Mouse (Mus musculus): ENCODE data around the gene Syt1.

Gene Syt1

DNA sequence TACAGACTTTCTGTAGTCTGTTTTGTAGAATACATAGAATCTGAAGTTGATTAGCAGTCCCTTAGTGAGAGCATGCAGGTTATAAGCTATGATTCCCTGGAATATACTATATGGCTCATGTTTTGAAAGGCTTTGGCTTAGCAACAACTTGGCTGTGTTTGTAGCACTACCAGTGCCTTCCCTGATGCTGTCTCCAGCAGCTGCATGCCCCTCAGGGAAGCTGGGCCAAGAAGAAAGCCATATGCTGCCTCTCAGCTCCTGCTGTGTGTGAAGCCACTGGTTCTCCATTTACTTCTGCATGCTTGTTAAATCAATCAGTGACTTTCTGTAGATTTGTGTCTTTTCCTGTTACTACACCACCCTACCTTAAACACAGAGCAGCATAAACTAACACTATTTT lies 245.2 kb downstream of the Syt1 start:
- no peak for DNase-seq (ENCODE audit: low read depth in 1 of 2, low spot score in 2 of 2)

DNA sequence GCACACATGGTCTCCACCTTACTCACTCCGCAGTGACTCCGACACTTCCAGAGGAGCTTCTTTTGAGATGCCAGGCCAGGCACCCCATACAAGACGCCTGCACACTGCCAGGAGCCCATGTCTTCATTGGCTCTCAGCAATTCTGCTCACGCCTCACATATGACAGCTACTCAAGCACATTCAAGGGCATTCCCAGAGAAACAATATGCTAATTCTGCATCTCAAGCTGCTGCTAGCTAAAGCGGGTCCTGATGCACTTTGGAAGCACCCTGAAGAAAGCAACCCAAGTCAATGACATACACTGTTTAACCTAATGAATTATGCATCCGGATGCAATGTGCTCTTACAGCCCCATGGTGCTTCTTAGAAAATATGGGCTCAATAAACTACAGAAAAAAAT lies 247.1 kb downstream of the Syt1 start:
- DNase-seq (ENCODE audit: low read depth in 1 of 2, low spot score in 2 of 2), result no peak

DNA sequence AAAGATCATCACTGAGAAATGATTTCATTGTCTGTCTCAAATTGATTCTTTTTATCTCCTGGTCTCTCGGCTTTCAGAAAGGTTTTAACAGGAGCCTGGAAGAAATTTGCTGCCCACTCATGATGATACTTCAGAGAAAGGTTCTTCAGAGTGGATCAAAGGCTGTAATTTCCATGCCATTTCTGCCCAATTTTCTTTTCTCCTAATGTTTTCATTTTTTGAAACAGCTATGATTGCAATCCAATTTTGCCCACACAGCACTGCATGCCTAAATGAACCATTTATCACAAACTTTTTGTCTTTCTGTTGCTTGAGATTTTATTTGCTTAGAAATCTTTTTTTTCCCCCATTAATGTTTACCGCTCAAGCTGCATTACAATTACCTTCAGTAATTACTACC lies 257.5 kb downstream of the Syt1 start:
- DNase-seq (ENCODE audit: low read depth in 1 of 2, low spot score in 2 of 2), result no peak

DNA sequence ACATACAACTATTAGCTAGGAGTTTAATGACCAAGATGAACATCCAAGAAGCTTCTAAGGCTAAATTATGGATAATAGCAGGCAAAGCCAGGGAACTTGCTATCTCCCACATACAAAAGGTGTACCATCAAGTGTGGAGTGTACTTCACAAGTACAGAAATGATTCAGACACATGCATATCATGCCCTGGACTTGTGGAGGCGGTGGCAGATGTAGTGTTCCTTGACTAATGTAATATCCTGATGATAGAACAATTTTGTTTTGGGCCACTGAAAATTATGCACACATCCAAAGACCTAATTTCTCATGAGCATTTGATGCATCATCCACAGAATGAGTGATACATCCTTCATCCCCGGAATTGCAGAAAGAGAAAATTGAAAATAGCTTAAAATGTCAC lies 267.0 kb downstream of the Syt1 start:
- DNase-seq (ENCODE audit: low read depth in 1 of 2, low spot score in 2 of 2), result no peak

DNA sequence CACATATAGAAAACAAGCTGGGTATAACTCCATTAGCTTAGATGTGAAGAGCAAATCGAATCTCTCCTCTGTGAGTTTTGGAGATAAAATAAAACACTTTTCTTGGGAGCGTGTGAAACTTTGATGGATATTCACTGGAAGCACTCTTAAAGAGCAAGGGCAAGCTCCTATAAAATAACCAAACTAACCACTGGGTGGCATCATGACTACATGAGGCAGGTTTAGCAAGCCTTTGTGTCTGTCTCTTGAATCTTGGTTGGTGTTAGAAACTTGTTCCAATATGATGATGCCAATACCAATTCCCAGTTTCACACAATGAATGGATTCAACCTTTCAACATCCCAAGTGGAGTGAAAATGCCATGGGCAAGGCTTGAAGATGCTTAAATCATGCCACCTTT lies 276.8 kb downstream of the Syt1 start:
- no peak for DNase-seq (ENCODE audit: low read depth in 1 of 2, low spot score in 2 of 2)

DNA sequence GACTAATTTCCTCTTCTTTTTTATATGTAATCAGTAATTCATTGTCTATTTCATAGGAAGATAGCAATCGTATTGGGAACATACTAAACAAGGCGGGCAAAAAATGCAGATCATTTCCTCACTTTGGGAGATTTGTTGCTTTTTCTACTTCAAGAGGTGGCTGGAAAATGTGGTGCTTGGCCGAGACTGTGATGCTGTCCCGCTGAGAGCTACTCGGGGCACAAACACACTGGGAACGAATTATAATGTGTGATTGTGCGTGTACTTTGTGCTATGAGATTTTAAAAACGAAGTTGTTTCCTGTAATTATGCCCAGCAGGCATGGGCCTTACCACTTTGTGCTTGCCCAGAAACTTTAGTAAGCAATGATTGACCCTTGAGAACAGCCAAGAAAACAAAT lies 281.8 kb downstream of the Syt1 start:
- no peak for DNase-seq (ENCODE audit: low read depth in 1 of 2, low spot score in 2 of 2)

DNA sequence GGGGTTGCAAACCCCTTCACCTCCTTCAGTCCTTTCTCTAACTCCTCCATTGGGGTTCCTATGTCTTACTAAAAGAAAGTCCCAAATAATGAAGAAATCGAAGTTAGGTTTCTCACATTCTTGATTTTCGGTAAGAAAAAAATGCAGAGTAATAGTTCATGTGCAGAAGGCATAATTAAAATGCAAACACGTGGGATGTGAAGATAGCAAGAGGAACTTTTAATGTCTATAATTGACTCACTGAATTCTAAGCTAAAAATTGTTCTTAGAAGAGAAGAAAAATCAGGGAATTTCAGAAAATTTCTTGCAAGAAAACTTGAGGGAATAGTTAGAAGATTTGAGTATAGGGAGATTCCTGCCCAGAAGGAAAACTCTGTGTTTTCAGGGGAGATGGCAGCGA lies 284.4 kb downstream of the Syt1 start:
- no peak for DNase-seq (ENCODE audit: low read depth in 1 of 2, low spot score in 2 of 2)

DNA sequence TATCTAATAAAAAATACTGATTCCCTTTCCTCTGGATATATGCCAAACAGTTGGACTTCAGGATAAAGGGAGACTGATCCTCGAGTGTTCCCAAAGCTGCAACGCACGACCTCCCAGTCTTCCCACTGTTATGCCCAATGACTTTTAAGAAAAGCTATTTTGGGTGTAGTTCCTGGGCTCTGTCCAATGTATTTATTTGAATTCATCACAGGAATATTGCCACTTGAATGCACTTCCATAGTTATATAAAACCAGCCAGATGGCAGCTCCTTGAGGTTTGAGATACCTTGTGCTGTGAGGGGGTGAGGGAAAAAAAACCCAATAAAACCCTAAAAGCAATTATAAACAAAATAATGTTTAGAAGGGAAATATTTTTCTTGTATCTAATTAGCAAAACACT lies 285.9 kb downstream of the Syt1 start:
- no peak for DNase-seq (ENCODE audit: low read depth in 1 of 2, low spot score in 2 of 2)

DNA sequence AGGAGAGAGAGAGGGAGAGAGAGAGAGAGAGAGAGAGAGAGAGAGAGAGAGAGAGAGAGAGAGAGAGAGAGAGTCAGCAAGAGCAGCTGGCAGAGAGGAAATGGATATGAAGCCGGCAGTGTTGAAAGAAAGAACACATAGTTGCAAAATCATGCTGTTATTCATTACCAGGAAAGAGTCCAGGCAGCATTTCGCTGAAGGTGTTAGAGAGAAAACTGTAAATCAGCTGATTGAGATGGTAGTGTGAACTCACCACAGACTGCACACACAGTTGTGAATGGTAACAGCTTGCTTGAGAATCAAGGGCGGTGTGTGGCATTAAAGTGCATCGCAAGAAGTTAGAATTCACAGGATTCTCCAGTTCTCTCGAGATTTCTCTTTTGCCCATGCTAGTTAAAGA lies 300.3 kb downstream of the Syt1 start:
- no peak for DNase-seq (ENCODE audit: low read depth in 1 of 2, low spot score in 2 of 2)

DNA sequence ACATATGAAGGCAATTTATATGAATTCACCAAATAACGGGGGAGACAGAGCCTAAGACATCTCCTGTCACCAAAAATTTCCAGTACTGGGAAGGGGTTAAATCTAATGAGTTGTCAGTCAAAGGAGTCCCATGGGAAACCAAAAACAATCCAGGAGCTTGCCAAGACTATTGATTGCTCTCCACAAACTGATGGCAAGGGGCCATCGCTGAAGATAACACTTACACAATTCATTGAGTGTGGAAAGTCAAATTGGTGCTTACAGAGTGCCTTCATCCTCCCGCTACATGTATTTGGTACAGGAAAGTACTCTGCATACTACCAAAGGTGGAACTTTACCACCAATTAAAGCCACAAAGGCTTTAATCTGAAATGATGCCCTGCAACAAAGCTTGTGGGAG lies 305.1 kb downstream of the Syt1 start:
- no peak for DNase-seq (ENCODE audit: low read depth in 1 of 2, low spot score in 2 of 2)

DNA sequence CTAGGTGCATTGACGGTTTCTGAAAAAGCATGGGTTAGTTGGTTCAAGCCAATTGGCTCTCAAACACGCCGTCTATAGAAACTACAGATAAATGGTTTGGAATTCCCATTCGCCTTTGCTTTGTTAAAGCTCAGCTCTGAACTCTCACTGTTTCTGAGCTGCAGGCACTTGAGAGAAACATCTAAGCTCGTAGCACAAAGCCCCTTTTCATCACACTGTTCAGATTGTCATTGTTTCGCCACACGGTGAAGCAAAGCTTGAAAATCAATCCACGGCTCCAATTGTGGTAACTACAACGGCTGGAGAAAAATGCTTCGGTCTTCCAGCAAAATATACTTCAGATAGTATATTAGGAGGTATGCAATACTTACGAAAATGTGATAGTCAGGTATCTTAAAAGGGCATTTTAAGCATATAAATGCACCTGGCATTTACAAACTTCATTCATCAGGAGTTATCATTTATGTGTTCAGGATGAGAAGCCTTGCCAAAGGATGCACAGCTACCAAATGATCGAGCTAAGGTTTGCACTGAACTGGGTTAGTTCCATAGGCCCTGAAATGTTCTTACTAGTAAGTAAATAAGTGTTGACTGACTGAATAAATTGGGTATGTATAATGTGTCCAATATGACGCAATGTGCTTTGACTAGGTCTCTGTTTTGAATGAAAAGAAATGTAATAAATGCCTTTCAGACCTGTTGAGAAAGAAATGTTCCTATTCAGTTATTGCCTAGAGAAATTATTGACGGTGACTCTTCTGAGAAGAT lies 309.2 kb downstream of the Syt1 start:
- DNase-seq (ENCODE audit: low read depth in 1 of 2, low spot score in 2 of 2), result no peak

DNA sequence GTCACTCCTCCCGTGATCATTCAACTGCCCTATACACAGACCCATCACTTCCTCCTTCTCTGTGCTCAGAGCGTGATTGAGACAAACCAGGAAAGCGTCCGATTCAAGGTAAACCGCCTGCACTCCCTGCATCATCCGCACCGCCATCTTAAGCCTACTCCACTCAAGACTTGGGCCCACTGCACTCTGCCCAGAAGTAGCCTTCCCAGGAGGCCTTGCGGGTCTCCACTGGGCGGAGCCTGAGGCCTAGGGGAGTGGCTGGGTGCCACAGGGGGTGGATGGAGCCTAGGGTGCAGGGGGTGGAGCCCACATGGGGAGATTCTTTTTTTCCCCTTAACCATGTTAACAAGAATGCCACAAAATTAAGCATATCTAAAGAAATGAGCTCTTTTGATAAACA lies 310.8 kb downstream of the Syt1 start, which contains the start of gene Gm5136:
Gene Gm5136, minus strand, starts transcription at position 215 of the 400 bp plus-strand sequence.
- no peak for DNase-seq (ENCODE audit: low read depth in 1 of 2, low spot score in 2 of 2)

DNA sequence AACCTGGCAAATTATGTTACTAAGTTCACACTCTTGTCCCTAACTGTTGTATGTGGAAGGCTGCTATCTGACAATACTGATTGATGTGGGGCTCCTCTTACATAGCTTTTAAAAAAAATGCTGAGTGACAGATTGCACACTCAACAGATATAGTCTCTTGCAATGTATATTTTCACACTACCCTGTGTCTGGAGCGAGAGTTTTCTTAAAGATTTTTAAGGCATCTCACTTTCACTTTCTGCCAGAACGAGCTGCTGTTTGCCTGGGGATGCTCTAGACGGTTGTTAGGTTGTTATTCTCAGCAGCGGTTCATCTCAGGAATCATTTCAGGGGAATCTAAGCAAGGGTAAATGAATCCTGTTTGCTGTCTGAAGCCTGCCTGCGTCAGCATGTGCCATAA lies 313.7 kb downstream of the Syt1 start:
- no peak for DNase-seq (ENCODE audit: low read depth in 1 of 2, low spot score in 2 of 2)

DNA sequence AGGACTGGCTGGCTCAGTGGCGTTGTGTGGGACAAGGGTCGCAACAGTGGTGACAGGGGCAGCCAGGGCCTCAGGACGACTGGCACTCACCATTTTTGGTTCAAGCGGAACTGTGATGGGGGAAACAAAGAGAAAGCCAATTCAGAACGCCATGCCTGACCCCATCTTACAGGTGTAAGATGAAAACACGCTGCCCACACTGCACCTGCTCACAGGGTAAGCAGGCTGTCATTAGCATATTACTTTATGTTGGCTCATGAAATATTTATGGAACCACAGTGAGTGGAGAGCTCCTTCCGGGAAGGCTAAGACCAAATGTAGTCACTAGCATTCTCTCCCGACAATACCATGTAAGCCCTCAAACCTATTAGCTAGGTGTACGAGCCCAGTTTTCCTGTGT lies 319.8 kb downstream of the Syt1 start:
- DNase-seq (ENCODE audit: low read depth in 1 of 2, low spot score in 2 of 2), result no peak

DNA sequence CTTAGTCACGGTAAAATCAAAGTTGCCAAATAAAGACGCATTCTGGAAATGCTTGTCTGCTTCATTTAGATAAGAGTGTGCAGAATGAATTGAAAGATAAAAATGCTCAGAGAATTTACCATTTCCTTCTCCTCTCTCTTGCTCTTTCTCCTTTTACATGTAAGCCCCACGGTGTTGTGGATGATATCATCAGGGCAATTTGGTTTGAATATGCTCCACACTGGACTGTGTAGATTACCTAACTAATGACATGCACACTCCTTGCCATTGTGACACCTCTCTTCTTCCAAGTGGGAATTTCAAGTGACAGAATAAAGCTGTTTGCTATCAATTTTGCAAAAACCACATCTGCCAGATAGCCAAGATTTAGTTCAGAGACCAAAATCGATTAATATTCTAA lies 324.1 kb downstream of the Syt1 start:
- DNase-seq (ENCODE audit: low read depth in 1 of 2, low spot score in 2 of 2), result no peak

DNA sequence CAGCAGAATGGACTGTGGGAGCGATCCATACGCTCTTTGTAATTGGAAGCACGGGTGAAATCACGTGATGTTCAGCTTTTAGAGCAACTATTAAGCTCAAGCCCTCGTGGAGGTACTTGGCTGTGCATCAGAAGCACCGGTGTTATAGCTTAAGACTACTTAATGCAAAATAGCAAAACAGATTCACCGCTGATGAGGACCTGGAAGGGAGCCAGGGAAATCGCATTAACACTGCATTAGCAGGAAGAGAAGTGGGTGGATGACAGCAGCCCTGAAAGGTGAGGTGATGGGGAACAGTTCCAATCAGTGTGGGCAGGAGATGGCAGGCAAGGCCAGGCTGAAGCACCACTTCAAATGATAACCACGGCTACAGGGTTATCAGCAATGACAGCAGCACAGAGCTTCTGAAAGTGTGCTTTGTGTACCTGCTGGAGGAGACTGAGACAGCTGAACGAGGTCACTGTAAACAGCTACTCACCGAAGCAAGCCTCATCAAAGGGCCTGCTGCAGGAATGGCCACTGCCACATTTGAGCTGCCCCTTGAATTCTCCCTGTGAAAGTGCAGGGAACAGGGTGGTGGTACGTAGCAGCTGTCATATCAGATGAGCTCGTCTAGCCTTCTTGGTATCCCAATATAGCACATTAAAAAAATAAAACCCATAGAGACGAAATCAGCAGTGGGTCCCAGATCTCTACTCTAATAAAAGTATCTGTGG lies 330.9 kb downstream of the Syt1 start:
- no peak for DNase-seq (ENCODE audit: low read depth in 1 of 2, low spot score in 2 of 2)

DNA sequence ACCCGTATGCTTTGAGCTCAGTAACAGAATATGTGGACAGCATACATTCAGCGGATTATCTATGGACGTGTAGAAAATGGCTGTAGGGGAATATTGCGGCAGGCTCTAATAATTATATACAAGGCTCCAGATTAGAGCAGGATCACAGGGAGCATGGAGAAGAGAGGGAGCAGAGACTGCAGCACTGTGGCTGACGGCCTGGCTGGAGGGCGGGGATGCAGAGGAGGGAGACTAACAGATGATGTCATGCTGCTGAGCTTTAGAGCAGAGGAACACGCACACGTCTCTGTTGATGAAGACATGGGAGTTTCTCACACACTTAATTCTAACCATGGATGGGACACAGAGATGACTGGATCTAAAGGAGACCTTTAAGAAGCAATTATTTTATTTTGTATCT lies 333.7 kb downstream of the Syt1 start:
- no peak for DNase-seq (ENCODE audit: low read depth in 1 of 2, low spot score in 2 of 2)

DNA sequence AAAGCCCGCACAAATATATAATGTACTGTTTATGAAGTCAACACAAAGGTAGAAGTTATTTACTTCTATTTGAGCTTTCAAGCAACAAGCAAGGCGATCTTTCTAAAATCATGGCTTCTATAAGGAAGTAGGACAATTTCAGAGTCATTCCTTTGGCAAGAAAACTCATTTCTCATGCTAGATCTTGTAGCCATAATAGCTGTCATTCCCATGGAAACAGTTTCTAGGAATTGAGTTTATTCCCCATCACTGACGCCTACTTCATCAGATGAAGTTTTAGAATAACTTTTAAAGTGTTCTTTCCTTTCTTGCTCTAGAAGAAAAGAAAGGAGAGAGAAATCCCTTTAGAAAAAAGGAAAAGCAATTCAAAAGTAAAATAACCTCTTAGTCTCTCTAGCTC lies 341.8 kb downstream of the Syt1 start:
- no peak for DNase-seq (ENCODE audit: low read depth in 1 of 2, low spot score in 2 of 2)

DNA sequence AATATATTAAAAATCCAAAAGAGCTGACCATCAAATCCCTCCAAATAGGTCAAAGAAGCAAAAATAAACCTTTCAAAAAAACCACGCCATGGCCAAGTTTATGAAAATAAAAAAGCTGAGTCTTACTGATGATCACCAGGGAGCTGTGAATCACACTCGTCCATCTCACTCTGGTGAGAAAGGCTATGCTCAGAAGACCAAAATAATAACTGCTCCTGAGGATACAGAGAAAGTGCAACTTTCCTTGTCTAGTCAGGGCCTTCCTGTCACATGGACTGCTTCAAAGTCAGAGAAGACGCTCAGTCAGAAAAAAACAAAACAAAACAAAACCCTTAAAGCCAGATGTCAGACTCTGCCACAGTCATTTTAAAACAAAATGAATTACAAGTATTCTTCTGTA lies 350.5 kb downstream of the Syt1 start:
- no peak for DNase-seq (ENCODE audit: low read depth in 1 of 2, low spot score in 2 of 2)

DNA sequence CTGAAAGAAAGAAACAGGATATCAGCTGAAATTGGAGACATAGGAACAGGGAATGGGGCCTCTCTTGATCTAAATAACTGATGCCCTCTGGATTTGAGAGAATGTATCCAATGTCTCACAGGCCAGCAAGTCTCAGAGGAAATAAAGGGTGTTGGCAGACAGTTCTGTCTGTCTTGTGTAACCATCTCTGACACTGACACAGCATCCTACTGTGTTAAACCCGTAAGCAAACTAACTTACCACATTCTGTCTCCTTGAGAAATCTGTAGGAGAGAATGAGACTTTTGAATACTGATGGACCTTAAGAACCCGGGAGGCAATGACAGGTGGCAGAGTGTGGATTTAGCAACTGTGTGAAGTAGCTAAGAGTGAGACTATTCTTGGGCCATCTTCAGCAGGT lies 352.5 kb downstream of the Syt1 start:
- no peak for DNase-seq (ENCODE audit: low read depth in 1 of 2, low spot score in 2 of 2)

DNA sequence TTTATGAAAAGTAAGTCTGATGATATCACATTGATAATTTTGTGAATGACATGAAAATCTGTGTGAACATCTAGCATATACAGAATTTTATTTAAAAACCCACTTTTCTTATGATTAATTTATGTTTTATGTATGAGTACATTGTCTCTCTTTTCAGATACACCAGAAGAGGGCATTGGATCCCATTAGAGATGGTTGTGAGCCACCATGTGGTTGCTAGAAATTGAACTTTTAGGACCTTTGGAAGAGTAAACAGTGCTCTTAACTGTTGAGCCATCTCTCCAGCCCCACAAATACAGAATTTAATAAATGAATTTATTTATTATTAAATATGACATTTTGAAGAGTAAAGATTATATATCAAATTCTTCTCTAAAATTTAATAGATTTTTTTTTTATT lies 353.1 kb downstream of the Syt1 start:
- DNase-seq (ENCODE audit: low read depth in 1 of 2, low spot score in 2 of 2), result no peak

DNA sequence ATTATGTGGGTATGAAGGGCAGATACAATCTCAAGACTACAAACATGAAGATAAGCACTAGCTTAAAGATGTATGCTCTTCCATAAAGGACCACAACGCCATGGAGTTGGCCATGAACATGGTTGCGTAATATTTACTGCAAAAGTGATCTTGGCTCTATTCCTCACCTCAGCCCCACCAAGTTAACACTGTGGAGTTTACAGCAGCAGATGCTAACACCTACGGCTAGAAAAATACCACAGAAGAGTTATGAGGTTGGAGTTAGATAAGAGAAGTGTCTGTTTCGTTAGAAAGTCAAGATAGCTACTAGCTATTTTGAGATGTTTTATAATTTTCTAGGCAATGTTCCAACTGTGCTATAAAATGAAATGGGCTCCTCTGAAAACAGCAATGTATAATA lies 353.9 kb downstream of the Syt1 start:
- no peak for DNase-seq (ENCODE audit: low read depth in 1 of 2, low spot score in 2 of 2)

DNA sequence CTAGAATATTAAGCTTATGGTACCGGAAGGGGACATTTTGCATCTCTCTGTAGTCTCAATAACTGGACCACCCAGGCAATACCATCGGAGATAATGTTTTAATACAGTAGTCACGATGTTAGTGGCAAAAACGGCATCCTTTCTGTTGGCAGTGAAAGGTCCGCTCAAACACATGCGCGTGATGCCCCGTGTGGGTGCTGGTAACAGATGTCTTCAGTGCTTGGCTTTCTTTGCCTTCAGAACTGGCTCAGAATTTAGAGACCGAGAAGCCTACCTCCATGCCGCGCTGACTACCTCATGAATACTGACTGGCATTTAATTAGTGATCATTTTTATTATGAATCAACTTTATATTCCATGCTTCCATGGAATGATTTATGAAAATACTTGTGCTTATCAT lies 355.7 kb downstream of the Syt1 start:
- DNase-seq (ENCODE audit: low read depth in 1 of 2, low spot score in 2 of 2), result no peak

All from monocyte, adult 2 months (primary cell).